Mouse (Mus musculus) hindbrain, embryonic 10.5 days (tissue): ENCODE results near the gene Adrb1. TPM values are rescaled to one million over a fixed set of nuclear protein-coding genes. Genes with fewer than 3 reads are reported as not detected.
A peak's percentile ranks its signal among the peaks of the same experiment; 100 is the strongest.
"Not testable (repeated sequence)": the region's sequence is repeated elsewhere in the genome, so short reads cannot be mapped to it uniquely, and the experiment has no call there.

Experiments used
- DNase-seq: peaks from one replicate; pipeline ENCODE4 v3.0.0-alpha.2; 2017; ENCODE audit warnings: low spot score
- H3K27ac ChIP-seq: fragments of 300-500 bp; sonication (generic); 2 replicates; pipeline ENCODE4 v1.5.1; 2016; ENCODE audit warnings: mild to moderate bottlenecking, moderate library complexity
- H3K27me3 ChIP-seq: fragments of 300-500 bp; sonication (generic); 2 replicates; pipeline ENCODE4 v1.6.1; 2016; ENCODE audit warnings: mild to moderate bottlenecking; ENCODE audit not compliant: poor library complexity, insufficient read depth, severe bottlenecking
- H3K36me3 ChIP-seq: fragments of 300-500 bp; sonication (generic); 2 replicates; pipeline ENCODE4 v1.6.1; 2016; ENCODE audit warnings: mild to moderate bottlenecking, moderate library complexity
- H3K4me1 ChIP-seq: fragments of 300-500 bp; sonication (generic); replicated peaks from 2 replicates; pipeline ENCODE4 v1.6.1; 2016; ENCODE audit warnings: mild to moderate bottlenecking
- H3K4me3 ChIP-seq: fragments of 300-500 bp; sonication (generic); 2 replicates; pipeline ENCODE4 v1.5.1; 2016; ENCODE audit warnings: mild to moderate bottlenecking, moderate library complexity
- H3K9me3 ChIP-seq: fragments of 300-500 bp; sonication (generic); 2 replicates; pipeline ENCODE4 v1.6.1; 2016; ENCODE audit warnings: mild to moderate bottlenecking, moderate library complexity
- WGBS: fragments of 180-500 bp; shearing (Covaris S2); methylation state at CpG from one replicate; pipeline ENCODE4 v1.1.7; 2016; 5-methylcytosine and 5-hydroxymethylcytosine counted together
- polyA plus RNA-seq: library from polyadenylated mRNA; unstranded; fragments of >200 nt; fragmentation: Nextera tagmentation; extraction: Ambion mirVana; gene quantifications from 2 replicates; pipeline ENCODE4 v1.2.1, GENCODE M21; 2016

Adrb1 gene
- polyA plus RNA-seq, 1 experiment from 2014 or later: 0.21 TPM

DNA sequence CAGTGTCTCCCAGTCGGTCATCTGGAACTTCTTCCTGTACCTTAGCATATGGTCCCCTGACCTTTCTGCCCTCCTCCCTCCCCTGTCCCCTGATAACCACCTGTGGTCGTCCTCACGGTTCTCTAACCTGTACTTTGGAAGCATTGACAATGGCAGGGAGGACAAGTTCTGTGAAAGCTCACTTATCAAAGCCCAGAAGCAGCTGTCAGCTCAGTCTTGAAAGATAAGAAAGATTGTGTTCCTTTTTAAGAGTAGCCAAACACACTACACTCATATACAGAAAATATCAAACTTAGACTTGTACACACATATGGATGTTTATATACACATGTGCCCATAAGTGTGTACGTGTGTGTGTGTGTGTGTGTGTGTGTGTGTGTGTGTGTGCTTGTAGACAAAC is 13.7 kb downstream of the Adrb1 start:
- Histone ChIP-seq H3K9me3 (no peaks in the 10 kb centered on the region), H3K4me1 (peaks cover 6% of the 10 kb centered on the region; the same call in 1 of the 2 replicates), H3K4me3 (no peak overlapping the region), H3K27ac (no peak overlapping the region), H3K36me3 (no peaks in the 10 kb centered on the region), H3K27me3 (peaks cover 5% of the 10 kb centered on the region; the same call in 1 of the 2 replicates)
- WGBS: 67% methylated on average over 4 of the region's 4 CpGs
- no peak for DNase-seq

DNA sequence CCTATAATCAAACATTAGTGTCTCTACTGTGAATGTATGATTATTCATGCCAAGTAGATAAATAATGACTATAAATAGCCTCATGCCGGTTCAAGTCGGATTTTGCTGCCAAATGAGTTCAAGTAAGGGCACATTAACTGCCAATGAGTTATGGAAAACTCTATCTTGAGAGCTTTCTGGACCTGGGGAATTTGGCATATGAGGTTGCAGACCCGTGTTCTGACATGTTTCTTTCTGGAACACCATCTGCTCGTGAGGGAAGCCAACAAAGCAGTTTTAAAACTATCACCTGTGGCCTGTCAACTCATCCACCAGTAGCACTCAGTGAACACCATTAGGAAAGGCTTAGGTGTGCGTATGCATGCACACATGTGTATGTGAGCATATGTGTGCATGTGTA is 14.3 kb downstream of the Adrb1 start:
- peaks cover 6% of the 10 kb centered on the region; the same call in 1 of the 2 replicates for H3K4me1 ChIP-seq
- WGBS: 82% methylated on average over 5 of the region's 5 CpGs
- no peaks in the 10 kb centered on the region for H3K27me3 ChIP-seq
- DNase-seq: no peak
- H3K27ac ChIP-seq: no peak overlapping the region
- no peaks in the 10 kb centered on the region for H3K9me3 ChIP-seq
- H3K4me3 ChIP-seq: no peak overlapping the region
- H3K36me3 ChIP-seq: no peaks in the 10 kb centered on the region

DNA sequence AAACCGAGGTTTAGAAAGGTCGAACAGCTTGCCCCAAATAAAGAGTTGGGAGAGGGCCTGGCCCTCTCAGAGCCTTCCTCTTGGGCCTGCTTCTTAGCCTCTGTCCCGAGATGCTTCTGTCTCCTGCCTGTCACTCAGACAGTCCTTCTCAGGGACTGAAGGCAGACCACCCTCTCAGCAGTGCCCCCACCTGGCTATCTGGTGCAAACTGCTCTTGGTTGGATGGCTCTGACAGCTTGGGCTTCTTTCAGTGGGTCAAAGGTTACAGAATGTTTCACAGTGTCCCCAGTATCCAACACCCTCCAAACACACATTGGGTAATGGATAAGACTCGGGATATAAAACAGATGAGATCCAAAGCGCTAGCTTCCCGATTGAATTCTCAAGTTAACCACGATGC is 23.1 kb downstream of the Adrb1 start:
- Histone ChIP-seq H3K4me1 (0 out of 2 replicates have a peak, but pooled peaks cover 10% of the 10 kb centered on the region), H3K9me3 (no peaks in the 10 kb centered on the region), H3K4me3 (no peak overlapping the region), H3K27ac (no peak overlapping the region), H3K36me3 (no peaks in the 10 kb centered on the region), H3K27me3 (no peaks in the 10 kb centered on the region)
- 57% methylated on average over 7 of the region's 7 CpGs for WGBS
- DNase-seq: peak; percentile 35

DNA sequence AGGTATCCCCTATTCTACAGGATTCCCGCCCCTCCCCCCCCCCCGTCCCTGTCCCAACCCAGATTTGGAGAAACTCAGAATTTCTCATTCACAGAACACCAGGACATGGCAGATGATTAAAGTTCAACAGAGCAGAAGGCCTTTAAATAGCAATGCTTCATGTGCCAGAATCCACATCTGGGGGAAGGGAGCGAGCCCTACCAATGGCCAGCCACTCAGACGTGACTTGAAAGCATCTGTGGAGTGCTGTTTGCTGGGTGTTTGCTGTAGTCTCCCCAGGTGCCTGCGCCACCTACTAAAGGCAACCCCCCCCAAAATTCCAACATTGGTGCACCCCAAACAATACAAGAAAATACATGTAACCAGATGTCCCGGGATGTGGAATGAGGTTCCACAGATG is 23.5 kb downstream of the Adrb1 start:
- H3K27ac ChIP-seq: no peak overlapping the region
- DNase-seq: no peak
- no peaks in the 10 kb centered on the region for H3K27me3 ChIP-seq
- H3K4me1 ChIP-seq: peaks cover 13% of the 10 kb centered on the region; the same call in 1 of the 2 replicates
- no peak overlapping the region for H3K4me3 ChIP-seq
- WGBS: 65% methylated on average over 6 of the region's 6 CpGs
- H3K9me3 ChIP-seq: no peaks in the 10 kb centered on the region
- no peaks in the 10 kb centered on the region for H3K36me3 ChIP-seq

DNA sequence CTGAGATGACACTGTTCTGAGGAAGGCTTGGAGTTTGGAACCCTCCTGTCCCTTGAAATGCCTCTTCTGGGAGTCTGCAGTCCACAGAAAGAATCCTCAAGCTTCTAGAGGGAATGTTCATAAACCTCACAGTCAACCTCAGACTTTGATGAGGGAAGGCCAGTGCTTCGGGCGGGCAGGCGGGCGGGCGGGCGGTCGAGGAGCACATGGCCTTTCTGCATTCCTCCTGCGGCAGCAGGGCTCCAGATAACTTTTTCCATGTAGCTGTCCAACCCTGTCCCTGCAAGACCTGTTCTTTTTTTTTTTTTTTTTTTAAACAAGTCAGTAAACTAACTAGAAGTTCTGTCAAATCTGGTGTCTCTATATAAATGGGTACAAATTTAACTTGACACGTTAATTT is 24.6 kb downstream of the Adrb1 start:
- Histone ChIP-seq H3K9me3 (no peaks in the 10 kb centered on the region), H3K36me3 (no peaks in the 10 kb centered on the region), H3K27me3 (no peaks in the 10 kb centered on the region), H3K4me3 (no peak overlapping the region), H3K27ac (no peak overlapping the region), H3K4me1 (peaks cover 20% of the 10 kb centered on the region)
- DNase-seq: no peak
- WGBS: 86% methylated on average over 9 of the region's 9 CpGs

DNA sequence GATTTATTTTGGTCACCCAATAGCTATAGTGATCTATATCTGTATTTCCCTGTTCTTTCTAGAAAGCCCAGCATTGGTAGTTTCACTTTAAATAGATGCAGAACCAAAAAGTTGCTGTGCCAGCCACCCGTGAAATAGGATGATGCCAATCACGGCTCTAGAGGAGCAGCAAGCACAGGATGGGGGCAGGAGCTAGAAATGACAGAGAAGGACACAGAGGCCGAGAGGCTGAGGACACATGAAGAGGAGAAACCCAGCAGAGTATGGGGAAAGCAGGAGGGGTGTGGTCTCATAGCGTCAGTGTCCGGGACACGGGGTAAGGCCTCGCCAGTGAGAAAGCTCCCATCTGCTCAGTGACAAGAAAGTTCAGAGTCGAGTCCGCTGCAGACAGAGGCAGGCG is 25.9 kb downstream of the Adrb1 start:
- Histone ChIP-seq H3K4me1 (peaks cover 20% of the 10 kb centered on the region), H3K27ac (no peak overlapping the region), H3K9me3 (no peaks in the 10 kb centered on the region), H3K36me3 (no peaks in the 10 kb centered on the region), H3K4me3 (no peak overlapping the region), H3K27me3 (no peaks in the 10 kb centered on the region)
- WGBS: 82% methylated on average over 10 of the region's 10 CpGs
- no peak for DNase-seq

DNA sequence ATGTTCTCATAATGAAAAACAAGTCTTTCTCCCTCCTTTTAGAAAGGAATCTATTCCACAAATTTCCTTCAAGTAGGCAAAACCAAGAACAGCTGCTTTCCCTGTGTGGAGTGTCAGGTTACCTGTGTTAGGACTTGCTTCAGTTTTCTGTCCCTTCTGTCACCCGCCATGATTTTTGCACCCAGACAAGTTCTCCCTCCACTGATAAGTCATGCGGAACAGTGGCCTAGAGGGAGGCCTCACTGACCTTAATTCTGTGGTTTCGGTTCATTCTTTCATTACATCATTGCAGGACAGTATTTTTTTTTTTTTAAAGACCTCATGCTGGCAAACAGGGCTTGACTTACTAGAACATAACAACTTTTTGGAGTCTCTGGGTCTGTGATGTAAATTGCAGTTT is 27.3 kb downstream of the Adrb1 start:
- peaks cover 18% of the 10 kb centered on the region for H3K4me1 ChIP-seq
- no peak for DNase-seq
- no peaks in the 10 kb centered on the region for H3K9me3 ChIP-seq

DNA sequence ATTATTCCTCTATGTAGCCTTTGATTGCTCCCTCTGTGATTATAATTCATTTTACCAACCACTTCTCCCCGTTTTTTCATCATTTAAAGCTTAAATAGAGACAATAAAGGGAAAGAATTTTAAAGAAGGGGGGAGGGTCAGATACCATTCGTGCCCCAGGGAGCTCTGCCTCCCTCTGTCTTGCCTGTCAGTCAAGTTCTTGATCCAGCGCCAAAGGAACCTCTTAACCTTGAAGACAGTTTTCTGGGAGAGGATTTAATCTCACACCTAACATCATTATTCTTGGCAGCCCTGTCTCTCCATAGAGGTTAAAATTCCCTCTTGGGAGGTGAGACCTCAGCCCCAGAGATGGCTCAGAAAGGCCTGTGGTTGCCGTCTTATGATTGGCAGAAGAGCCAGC is 28.7 kb downstream of the Adrb1 start:
- WGBS: 51% methylated on average over 4 of the region's 4 CpGs
- H3K36me3 ChIP-seq: no peaks in the 10 kb centered on the region
- H3K27ac ChIP-seq: no peak overlapping the region
- no peak for DNase-seq
- H3K4me1 ChIP-seq: peaks cover 10% of the 10 kb centered on the region
- no peak overlapping the region for H3K4me3 ChIP-seq
- no peaks in the 10 kb centered on the region for H3K27me3 ChIP-seq
- H3K9me3 ChIP-seq: no peaks in the 10 kb centered on the region

More for the DNA sequence above, 27.3 kb downstream of the Adrb1 start:
- Histone ChIP-seq H3K4me3 (no peak overlapping the region), H3K27me3 (no peaks in the 10 kb centered on the region), H3K36me3 (no peaks in the 10 kb centered on the region), H3K27ac (no peak overlapping the region)
- WGBS: 36% methylated on average over 3 of the region's 3 CpGs

DNA sequence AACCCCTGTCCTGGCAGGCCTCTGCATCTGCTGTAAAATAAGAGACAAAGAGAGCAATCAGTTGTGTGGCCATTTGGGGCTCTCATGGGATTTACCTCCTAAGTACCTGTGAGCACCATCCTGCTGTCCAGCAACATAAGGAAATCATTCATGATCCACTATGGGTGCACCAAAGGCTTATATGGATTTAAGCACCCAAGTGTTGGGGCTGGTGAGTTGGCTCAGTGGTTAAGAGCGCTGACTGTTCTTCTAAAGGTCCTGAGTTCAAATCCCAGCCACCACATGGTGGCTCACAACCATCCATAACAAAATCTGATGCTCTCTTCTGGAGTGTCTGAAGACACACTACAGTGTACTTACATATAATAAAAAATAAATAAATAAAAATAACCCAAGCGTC is 32.5 kb downstream of the Adrb1 start:
- H3K36me3 ChIP-seq, H3K4me3 ChIP-seq, H3K27me3 ChIP-seq, DNase-seq, H3K27ac ChIP-seq, H3K9me3 ChIP-seq: not testable (repeated sequence)
- H3K4me1 ChIP-seq: peaks cover 10% of the 10 kb centered on the region
- WGBS: 95% methylated on average over 2 of the region's 2 CpGs

DNA sequence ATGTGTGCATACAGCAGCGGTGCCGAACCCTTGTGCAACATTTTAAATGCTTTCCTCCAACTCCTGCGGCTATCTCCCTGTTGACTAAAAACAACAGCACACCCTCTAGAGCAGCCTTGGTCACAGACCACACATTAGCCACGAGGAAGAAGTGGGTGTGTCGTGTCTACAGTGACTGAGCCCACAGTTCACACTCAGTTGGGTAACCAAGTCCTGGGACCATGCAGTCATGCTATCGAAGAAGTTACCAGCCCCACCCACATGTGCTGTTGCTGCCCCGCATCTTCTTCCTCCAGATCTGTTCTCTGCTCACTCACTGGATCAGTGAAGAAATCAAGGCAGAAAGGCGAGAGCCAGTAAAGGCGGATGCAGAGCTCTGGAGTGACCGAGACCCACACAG is 34.4 kb downstream of the Adrb1 start:
- no peak overlapping the region for H3K4me3 ChIP-seq
- no peak overlapping the region for H3K27ac ChIP-seq
- H3K27me3 ChIP-seq: no peaks in the 10 kb centered on the region
- no peaks in the 10 kb centered on the region for H3K36me3 ChIP-seq
- 91% methylated on average over 10 of the region's 10 CpGs for WGBS
- no peak for DNase-seq
- H3K4me1 ChIP-seq: no peaks in the 10 kb centered on the region
- H3K9me3 ChIP-seq: no peaks in the 10 kb centered on the region

DNA sequence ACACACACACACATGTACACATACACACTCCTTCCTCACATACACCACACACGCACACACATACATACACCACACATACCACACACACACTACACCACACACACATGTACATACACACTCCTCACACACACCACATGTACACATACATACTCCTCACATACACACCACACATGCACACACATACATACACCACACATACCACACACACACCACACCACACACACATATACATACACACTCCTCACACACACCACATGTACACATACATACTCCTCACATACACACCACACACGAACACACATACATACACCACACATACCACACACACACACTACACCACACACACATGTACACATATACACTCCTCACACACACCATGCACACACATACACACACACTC is 36.3 kb downstream of the Adrb1 start:
- DNase-seq: no peak
- no peaks in the 10 kb centered on the region for H3K9me3 ChIP-seq
- WGBS: 95% methylated on average over 2 of the region's 2 CpGs

DNA sequence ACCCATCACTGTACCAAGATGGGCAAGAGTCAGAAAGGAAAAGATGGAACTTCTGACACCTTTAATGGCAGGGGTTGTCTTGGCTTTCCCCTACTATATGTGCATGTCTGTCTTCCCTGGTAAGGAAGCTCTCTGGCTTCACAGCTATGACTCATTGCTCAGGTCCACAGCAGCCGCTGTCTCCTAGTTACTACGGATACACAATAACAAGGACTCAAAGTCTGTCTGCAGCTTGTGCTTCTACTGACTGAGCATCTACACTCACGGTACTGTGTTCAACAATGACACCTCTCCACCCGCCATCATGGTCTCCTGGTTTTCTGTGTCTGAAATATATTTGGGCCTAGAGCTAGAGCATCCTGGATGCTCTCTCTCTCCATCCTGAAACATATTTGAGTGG is 37.7 kb downstream of the Adrb1 start:
- Histone ChIP-seq H3K36me3 (no peaks in the 10 kb centered on the region), H3K27ac (no peak overlapping the region), H3K27me3 (no peaks in the 10 kb centered on the region), H3K4me1 (no peaks in the 10 kb centered on the region), H3K9me3 (no peaks in the 10 kb centered on the region), H3K4me3 (no peak overlapping the region)
- WGBS: 95% methylated on average over 4 of the region's 4 CpGs
- no peak for DNase-seq

More for the DNA sequence above, 36.3 kb downstream of the Adrb1 start:
- Histone ChIP-seq H3K4me3 (no peak overlapping the region), H3K4me1 (no peaks in the 10 kb centered on the region), H3K27ac (no peak overlapping the region), H3K36me3 (no peaks in the 10 kb centered on the region), H3K27me3 (no peaks in the 10 kb centered on the region)

DNA sequence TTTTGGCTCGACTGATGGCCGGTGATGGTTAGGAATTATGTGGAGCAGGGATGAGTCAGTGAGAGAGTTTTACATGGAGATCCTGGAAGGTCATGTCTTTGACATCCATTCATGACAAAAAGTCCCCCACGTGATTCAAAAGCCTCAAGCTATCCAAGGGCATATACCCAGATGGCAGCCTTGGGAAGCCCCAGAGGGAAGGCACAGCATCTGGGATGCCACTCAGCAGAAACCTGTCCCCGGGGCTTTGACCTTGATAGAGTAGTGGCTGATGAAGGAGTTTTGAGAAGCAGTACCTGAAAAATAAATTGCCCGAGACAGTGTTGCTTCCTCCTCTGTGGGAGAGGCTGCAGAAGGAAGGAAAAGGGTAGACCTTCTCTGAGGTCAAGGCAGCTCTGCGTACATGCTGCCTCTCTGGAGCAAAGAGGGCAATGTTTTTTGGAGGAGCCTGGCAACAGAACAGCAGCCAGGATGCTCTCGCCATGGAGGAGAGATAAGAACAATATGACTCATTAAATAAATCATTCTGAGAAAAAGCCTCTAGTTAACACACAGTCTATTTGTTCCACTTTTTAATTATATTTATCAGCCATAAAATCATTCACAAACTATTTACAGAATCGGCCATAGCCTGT is 38.4 kb downstream of the Adrb1 start:
- Histone ChIP-seq H3K36me3 (no peaks in the 10 kb centered on the region), H3K9me3 (no peaks in the 10 kb centered on the region), H3K27me3 (no peaks in the 10 kb centered on the region), H3K27ac (no peak overlapping the region), H3K4me1 (no peaks in the 10 kb centered on the region), H3K4me3 (no peak overlapping the region)
- DNase-seq: no peak
- WGBS: 92% methylated on average over 8 of the region's 8 CpGs

DNA sequence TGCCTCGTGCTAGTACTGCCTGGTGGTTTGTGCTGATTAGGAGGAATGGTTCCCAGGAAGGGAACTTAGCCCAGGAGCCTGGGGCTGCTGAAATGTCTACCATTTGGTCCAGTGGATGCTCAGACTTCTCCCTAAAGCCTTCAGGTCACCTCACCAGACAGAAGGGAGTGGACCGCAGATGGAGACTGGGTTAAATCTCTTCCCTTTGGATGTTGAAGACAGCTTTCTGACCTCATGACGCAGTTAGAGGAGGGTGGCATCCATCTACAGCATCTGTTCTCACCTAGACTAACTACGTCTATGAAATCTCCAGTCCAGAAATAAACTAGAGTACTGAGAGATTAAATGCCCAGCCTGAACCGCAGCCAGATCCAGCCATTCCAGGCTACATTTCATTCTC is 39.1 kb downstream of the Adrb1 start:
- H3K4me3 ChIP-seq: no peak overlapping the region
- H3K27me3 ChIP-seq: no peaks in the 10 kb centered on the region
- no peak for DNase-seq
- no peaks in the 10 kb centered on the region for H3K36me3 ChIP-seq
- no peaks in the 10 kb centered on the region for H3K4me1 ChIP-seq
- 91% methylated on average over 5 of the region's 5 CpGs for WGBS
- no peak overlapping the region for H3K27ac ChIP-seq
- no peaks in the 10 kb centered on the region for H3K9me3 ChIP-seq
